Mouse (Mus musculus): ENCODE measurements around the gene Ppme1. TPM values are rescaled to one million over a fixed set of nuclear protein-coding genes. Genes with fewer than 3 reads are reported as not detected.

Ppme1 gene
- total RNA-seq (2023), result 10 to 100 TPM; 30.5 to 38.2 TPM

DNA sequence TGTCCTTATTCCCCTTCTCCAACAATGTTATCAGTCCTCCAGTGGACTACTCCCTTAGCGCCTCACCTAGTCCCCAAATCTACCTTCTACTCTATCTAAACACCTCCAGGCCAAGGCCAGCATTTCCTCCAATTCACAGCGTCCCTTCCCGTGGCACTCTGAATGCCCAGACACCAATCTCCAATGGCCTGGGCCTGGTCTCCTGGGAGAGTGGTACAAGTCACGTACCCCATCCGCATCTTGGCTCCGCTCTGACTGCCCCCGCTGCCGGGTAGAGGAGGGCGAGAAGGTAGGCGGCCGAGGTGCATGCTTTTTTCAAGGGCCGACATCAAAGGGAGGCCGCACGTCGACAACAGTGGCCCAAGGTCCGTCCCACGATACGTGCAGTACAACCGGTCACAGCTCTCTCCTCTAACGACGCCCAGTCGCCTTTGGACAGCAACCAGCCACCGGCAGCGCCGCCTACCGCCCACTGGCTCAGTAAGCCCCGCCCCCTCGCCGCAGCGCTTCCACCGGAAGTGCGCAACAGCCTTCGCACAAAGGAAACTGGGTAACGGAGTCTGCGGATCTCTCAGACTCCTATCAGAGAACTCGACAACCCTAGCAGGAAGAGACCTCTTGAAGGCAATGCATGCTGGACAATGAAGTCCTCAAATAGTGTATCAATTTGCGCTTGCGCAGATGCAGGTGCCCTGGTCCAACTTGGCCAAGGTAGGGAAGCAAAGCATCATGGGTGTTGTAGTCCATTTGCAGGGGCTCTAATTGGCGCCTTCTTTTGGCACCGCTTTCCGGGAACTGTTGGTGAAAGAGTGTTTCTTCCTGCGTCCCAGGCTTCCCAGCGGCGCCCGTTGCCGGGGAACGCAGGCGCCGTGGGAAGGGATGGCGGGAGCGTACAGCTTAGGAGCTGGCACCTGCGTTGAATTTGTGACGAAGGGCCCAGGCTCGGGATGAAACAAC lies at the start of gene Ppme1, which contains the start of gene C2cd3:
Ppme1 (minus strand) TSS at position 813 of the 957 bp plus-strand sequence.
C2cd3 (plus strand) TSS at position 739 of the 957 bp plus-strand sequence.

DNA sequence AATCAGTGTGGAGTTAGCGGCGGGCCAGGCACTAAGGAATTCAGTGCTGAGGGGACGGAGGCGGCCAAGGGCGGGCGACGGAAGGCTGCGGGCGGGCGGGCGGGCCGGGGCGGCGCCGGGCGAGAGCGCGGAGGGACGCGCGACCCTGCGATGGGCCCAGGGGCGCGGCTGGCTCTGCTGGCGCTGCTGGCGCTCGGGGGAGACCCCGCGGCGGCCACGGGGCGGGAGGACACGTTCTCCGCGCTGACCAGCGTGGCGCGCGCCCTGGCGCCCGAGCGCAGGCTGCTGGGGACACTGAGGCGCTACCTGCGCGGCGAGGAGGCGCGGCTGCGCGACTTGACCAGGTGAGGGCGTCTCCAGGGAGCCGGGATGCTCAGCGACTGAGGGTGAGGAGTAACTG lies 86.7 kb downstream of the Ppme1 start, which contains the start of gene P4ha3:
P4ha3 (plus strand) TSS at position 138 of the 400 bp plus-strand sequence.

Other genes starting within 250 kb of the Ppme1 start
- 1 to 10 TPM; 1.0 to 1.9 TPM for gene Lipt2, start 213.0 kb downstream of the Ppme1 start, total RNA-seq (2023)
- not detected for gene Kcne3, start 195.8 kb downstream of the Ppme1 start, total RNA-seq (2023)
- 10 to 100 TPM; 20.7 to 23.3 TPM for gene Pgm2l1, start 144.9 kb downstream of the Ppme1 start, total RNA-seq (2023)
- gene P4ha3, start 86.8 kb downstream of the Ppme1 start, total RNA-seq (2023), result under 1 TPM in 1 of 2 experiments, not detected in 1; 0.26 TPM
- gene C2cd3, start 74 bp downstream of the Ppme1 start, total RNA-seq (2023), result 10 to 100 TPM; 66.3 to 70.3 TPM
- gene Ucp3, start 100.7 kb upstream of the Ppme1 start, total RNA-seq (2023), result 1 to 10 TPM in 1 of 2 experiments, under 1 TPM in 1; 0.62 to 1.3 TPM
- gene Ucp2, start 121.0 kb upstream of the Ppme1 start, total RNA-seq (2023), result 100 to 1,000 TPM; 851 to 894 TPM
- gene Dnajb13, start 142.7 kb upstream of the Ppme1 start, total RNA-seq (2023), result not detected
- 1 to 10 TPM; 8.3 to 10.0 TPM for gene Coa4, start 164.8 kb upstream of the Ppme1 start, total RNA-seq (2023)
- 10 to 100 TPM; 46.1 to 57.2 TPM for gene Rab6a, start 235.1 kb upstream of the Ppme1 start, total RNA-seq (2023)
- gene Mrpl48, start 236.0 kb upstream of the Ppme1 start, total RNA-seq (2023), result 10 to 100 TPM; 20.9 to 28.4 TPM